Mouse (Mus musculus) neural tube, embryonic 11.5 days (tissue): ENCODE data around the gene Unc13b. TPM values are rescaled to one million over a fixed set of nuclear protein-coding genes. Genes with fewer than 3 reads are reported as not detected.

Source experiments
- ATAC-seq: fragments of 200-750 bp; cut with Nextera tagmentation; 2 replicates; pipeline ENCODE4 v1.8.0; 2017; ENCODE audit warnings: moderate number of reproducible peaks, mild to moderate bottlenecking, moderate TSS enrichment, moderate library complexity; ENCODE audit not compliant: insufficient read depth, low FRiP score, low TSS enrichment
- DNase-seq: peaks from one replicate; pipeline ENCODE4 v3.0.0-alpha.2; 2015; ENCODE audit warnings: low spot score
- H3K27ac ChIP-seq: fragments of 300-500 bp; sonication (generic); 2 replicates; pipeline ENCODE4 v1.5.1; 2014; ENCODE audit warnings: low read depth, mild to moderate bottlenecking, low read length
- H3K27me3 ChIP-seq: fragments of 300-500 bp; sonication (generic); 2 replicates; pipeline ENCODE4 v1.6.1; 2014; ENCODE audit warnings: mild to moderate bottlenecking, low read length, mixed read lengths; ENCODE audit not compliant: control insufficient read depth, insufficient read depth
- H3K36me3 ChIP-seq: fragments of 300-500 bp; sonication (generic); 2 replicates; pipeline ENCODE4 v1.6.1; 2014; ENCODE audit warnings: mild to moderate bottlenecking, low read length, moderate library complexity, mixed read lengths; ENCODE audit not compliant: control insufficient read depth, insufficient read depth
- H3K4me1 ChIP-seq: fragments of 300-500 bp; sonication (generic); 2 replicates; pipeline ENCODE4 v1.6.1; 2014; ENCODE audit warnings: low read length, mixed read lengths; ENCODE audit not compliant: control insufficient read depth, insufficient read depth
- H3K4me2 ChIP-seq: fragments of 300-500 bp; sonication (generic); 2 replicates; pipeline ENCODE4 v1.6.1; 2014; ENCODE audit warnings: low read depth, mild to moderate bottlenecking, moderate library complexity
- H3K4me3 ChIP-seq: fragments of 300-500 bp; sonication (generic); 2 replicates; pipeline ENCODE4 v1.5.1; 2014; ENCODE audit warnings: low read depth, low read length
- H3K9ac ChIP-seq: fragments of 300-500 bp; sonication (generic); 2 replicates; pipeline ENCODE4 v1.6.1; 2014; ENCODE audit warnings: mild to moderate bottlenecking, low read length
- H3K9me3 ChIP-seq: fragments of 300-500 bp; sonication (generic); 2 replicates; pipeline ENCODE4 v1.6.1; 2016; ENCODE audit warnings: low read length; ENCODE audit not compliant: control insufficient read depth
- WGBS: fragments of 180-500 bp; shearing (Covaris S2); extraction: QIAGEN DNeasy Blood & Tissue Kit; methylation state at CpG from one replicate; pipeline ENCODE4 v1.1.7; 2014; 5-methylcytosine and 5-hydroxymethylcytosine counted together
- polyA plus RNA-seq: library from polyadenylated mRNA; unstranded; fragments of >200 nt; fragmentation: Nextera tagmentation; extraction: Ambion mirVana; gene quantifications from 2 replicates; pipeline ENCODE4 v1.2.1, GENCODE M21; 2014

Gene Unc13b
- polyA plus RNA-seq, 1 experiment from 2014 or later, result 18.9 TPM

DNA sequence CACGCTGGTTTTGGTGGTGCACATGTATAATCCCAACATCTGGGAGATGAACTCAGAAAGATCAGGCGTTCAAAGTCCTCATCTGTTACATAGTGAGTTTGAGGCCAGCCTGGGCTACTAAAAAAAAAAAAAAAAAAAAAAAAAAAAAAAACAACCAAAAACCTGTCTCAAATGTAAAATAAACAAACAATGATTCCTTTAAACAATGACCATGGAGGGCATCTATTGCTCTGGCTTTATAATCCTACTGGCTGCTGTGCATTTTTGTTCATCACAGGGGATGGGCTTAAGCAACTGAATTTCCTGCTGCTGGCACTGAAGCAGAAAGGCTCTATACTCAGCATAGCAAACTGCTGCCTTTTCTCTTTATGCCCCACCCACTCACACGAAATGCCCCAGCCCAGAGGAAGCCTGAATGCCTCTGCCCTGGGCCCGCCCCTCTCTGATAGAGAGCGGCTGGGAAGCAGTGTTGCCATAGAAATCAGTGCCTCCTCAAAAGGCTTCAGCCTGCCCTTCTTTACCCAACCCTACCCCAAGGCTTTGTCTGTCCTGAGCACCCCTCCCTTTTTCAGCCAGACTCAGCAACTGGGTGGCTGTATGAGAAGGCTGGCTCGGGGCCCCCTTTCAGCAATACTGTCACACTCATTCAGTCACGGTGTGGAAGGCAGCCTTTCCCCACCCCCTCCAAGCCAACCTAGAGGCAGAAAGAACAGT lies 15.0 kb upstream of the Unc13b start:
- peak; percentile 76 for ATAC-seq
- no peaks in the 10 kb centered on the region for H3K36me3 ChIP-seq
- H3K4me2 ChIP-seq, result peak overlapping the region; percentile 73
- H3K4me3 ChIP-seq, result peak overlapping the region; percentile 50
- DNase-seq, result peak; percentile 88
- H3K27ac ChIP-seq, result peak overlapping the region; percentile 95
- H3K4me1 ChIP-seq, result peaks cover 20% of the 10 kb centered on the region
- 17% methylated on average over 7 of the region's 7 CpGs for WGBS
- H3K9ac ChIP-seq, result peak overlapping the region; percentile 60
- no peaks in the 10 kb centered on the region for H3K27me3 ChIP-seq
- H3K9me3 ChIP-seq, result no peaks in the 10 kb centered on the region

GRCm38 (mm10) chr4:43044673-43045072 lies 14.1 kb upstream of the Unc13b start:
- H3K4me3 ChIP-seq, result peak overlapping the region; percentile 50
- H3K4me2 ChIP-seq, result peak overlapping the region; percentile 73
- peak; percentile 19 for DNase-seq
- H3K9ac ChIP-seq, result peak overlapping the region; percentile 60
- WGBS, result 8% methylated on average over 4 of the region's 4 CpGs
- ATAC-seq, result no peak
- no peaks in the 10 kb centered on the region for H3K9me3 ChIP-seq
- peak overlapping the region; percentile 95 for H3K27ac ChIP-seq
- H3K4me1 ChIP-seq, result peaks cover 14% of the 10 kb centered on the region
- H3K27me3 ChIP-seq, result no peaks in the 10 kb centered on the region
- no peaks in the 10 kb centered on the region for H3K36me3 ChIP-seq

GRCm38 (mm10) chr4:43045285-43045658 lies 13.5 kb upstream of the Unc13b start:
- ATAC-seq, result peak; percentile 8; the same call in 1 of the 2 replicates
- no peaks in the 10 kb centered on the region for H3K9me3 ChIP-seq
- 7% methylated on average over 13 of the region's 13 CpGs for WGBS

DNA sequence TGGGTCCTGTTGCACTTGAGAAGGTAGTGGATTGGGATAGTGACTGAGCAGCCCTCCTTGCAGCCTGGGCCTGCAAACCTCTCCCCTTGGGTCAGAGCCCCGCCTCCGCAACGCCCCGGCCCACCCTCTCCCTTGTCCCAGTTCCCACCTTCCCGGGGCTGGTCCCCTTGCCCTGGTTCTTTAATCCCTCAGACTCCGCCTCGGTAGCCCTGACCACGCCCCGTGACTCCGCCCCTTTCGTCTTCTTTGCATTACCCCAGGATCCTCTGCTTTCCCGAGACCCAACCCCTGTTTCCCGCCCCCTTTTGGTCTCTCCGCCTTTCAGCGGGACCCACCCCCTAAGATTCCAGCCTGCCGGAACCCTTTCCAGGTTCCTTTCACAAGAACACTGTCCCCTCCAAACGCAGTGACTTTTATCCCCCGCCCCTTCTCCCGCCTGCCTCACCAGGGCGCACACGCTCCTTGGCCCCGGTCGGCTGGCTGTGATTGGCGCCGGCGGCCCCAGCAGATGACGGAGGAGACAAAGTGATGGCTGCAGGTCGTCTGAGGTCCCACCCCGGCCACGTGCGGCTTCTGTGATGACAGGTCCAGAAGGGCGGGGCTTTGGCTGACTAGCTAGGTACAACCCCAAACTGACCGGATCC lies 13.0 kb upstream of the Unc13b start, which contains the start of gene Fam214b:
TSS of gene Fam214b (minus strand) at position 562 of the 644 bp plus-strand sequence.
- DNase-seq (peak; percentile 99), ATAC-seq (peak; percentile 76)
- H3K4me2 ChIP-seq, result peak within 1 kb of the TSS; percentile 73
- peaks cover 12% of the 10 kb centered on the region for H3K4me1 ChIP-seq
- no peaks in the 10 kb centered on the region for H3K27me3 ChIP-seq
- peak within 1 kb of the TSS; percentile 50 for H3K4me3 ChIP-seq
- H3K9ac ChIP-seq, result peak within 1 kb of the TSS; percentile 60
- H3K36me3 ChIP-seq, result no peaks in the 10 kb centered on the region
- WGBS, result under 1% methylated on average over 33 of the region's 33 CpGs
- peak within 1 kb of the TSS; percentile 95 for H3K27ac ChIP-seq
- H3K9me3 ChIP-seq, result no peaks in the 10 kb centered on the region

More at GRCm38 (mm10) chr4:43045285-43045658, 13.5 kb upstream of the Unc13b start:
- Histone ChIP-seq H3K4me3 (peak overlapping the region; percentile 50), H3K4me2 (peak overlapping the region; percentile 73), H3K9ac (peak overlapping the region; percentile 60), H3K27ac (peak overlapping the region; percentile 95), H3K36me3 (no peaks in the 10 kb centered on the region), H3K4me1 (peaks cover 14% of the 10 kb centered on the region), H3K27me3 (no peaks in the 10 kb centered on the region)
- no peak for DNase-seq

- ATAC-seq (no peak), DNase-seq (no peak)
- H3K4me1 ChIP-seq, result peaks cover 10% of the 10 kb centered on the region; the same call in 1 of the 2 replicates
- 61% methylated on average over 5 of the region's 5 CpGs for WGBS
- no peak overlapping the region for H3K9ac ChIP-seq
- no peaks in the 10 kb centered on the region for H3K36me3 ChIP-seq
- H3K27me3 ChIP-seq, result no peaks in the 10 kb centered on the region
- peak overlapping the region; percentile 50; the same call in 1 of the 2 replicates for H3K4me3 ChIP-seq
- H3K27ac ChIP-seq, result no peak overlapping the region
- no peaks in the 10 kb centered on the region for H3K9me3 ChIP-seq
- peak overlapping the region; percentile 73; the same call in 1 of the 2 replicates for H3K4me2 ChIP-seq
Observed at GRCm38 (mm10) chr4:43046607-43047006, 12.1 kb upstream of the Unc13b start.

DNA sequence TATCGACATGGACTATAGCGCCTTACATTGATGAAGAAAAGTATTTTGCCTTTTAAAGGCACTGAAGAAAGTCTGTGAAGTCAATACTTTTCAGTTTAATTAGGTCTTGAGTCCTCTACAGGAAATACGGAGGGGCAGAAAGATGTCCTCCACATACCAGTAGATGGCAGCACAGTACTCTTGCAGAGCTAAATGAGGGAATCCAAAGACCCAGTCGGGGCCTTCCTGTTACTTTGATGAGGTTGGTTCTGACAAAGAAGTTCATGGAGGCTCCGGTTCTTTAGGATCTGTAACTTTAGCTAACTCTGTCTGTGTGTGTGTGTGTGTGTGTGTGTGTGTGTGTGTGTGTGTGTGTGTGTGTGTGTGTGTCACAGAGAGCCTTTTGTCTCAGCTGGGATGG lies 11.5 kb upstream of the Unc13b start:
- no peaks in the 10 kb centered on the region for H3K27me3 ChIP-seq
- WGBS, result 7% methylated on average over 5 of the region's 5 CpGs
- no peaks in the 10 kb centered on the region for H3K9me3 ChIP-seq
- no peak overlapping the region for H3K27ac ChIP-seq
- ATAC-seq, result no peak
- peak; percentile 65 for DNase-seq
- peaks cover 10% of the 10 kb centered on the region; the same call in 1 of the 2 replicates for H3K4me1 ChIP-seq
- peak overlapping the region; percentile 1; the same call in 1 of the 2 replicates for H3K4me2 ChIP-seq
- no peaks in the 10 kb centered on the region for H3K36me3 ChIP-seq
- no peak overlapping the region for H3K9ac ChIP-seq
- no peak overlapping the region for H3K4me3 ChIP-seq

GRCm38 (mm10) chr4:43052627-43053026 lies 6.1 kb upstream of the Unc13b start:
- no peak overlapping the region for H3K9ac ChIP-seq
- ATAC-seq (no peak), DNase-seq (peak; percentile 24)
- 13% methylated on average over 4 of the region's 4 CpGs for WGBS
- H3K4me3 ChIP-seq, result no peak overlapping the region
- no peaks in the 10 kb centered on the region for H3K27me3 ChIP-seq
- H3K9me3 ChIP-seq, result no peaks in the 10 kb centered on the region
- no peak overlapping the region for H3K4me2 ChIP-seq
- no peaks in the 10 kb centered on the region for H3K4me1 ChIP-seq
- no peak overlapping the region for H3K27ac ChIP-seq
- H3K36me3 ChIP-seq, result no peaks in the 10 kb centered on the region

- Histone ChIP-seq H3K9me3 (no peaks in the 10 kb centered on the region), H3K4me3 (no peak overlapping the region), H3K4me2 (no peak overlapping the region), H3K36me3 (no peaks in the 10 kb centered on the region), H3K4me1 (no peaks in the 10 kb centered on the region), H3K27ac (no peak overlapping the region), H3K9ac (no peak overlapping the region), H3K27me3 (no peaks in the 10 kb centered on the region)
- ATAC-seq (no peak), DNase-seq (no peak)
- 93% methylated on average over 5 of the region's 5 CpGs for WGBS
Observed at GRCm38 (mm10) chr4:43057654-43058053, 1.1 kb upstream of the Unc13b start.
